In genomic region chr1:94140518-94140917, GRCm38 (mm10) we compare ENCODE assay signal across 20 mouse cellular contexts.
DNase-seq lines count a peak whose midpoint lies in the region; ATAC-seq and TF ChIP-seq lines count a peak whose summit lies in the region.
"Had no signal": no experiment of that assay in that cellular context is flagged by ENCODE, and none has a peak within 500 bp of the region (broad histone marks: within the 10 kb centered on the region; RNA-seq: fewer than 3 reads in every experiment).

No protein-coding gene starts in this region.

- H3K36me3 ChIP-seq in embryonic facial prominence, embryonic 14.5 days (ENCODE audit: control insufficient read depth, insufficient read depth, low read length): no peaks in the 10 kb centered on the region
- no peaks in the 10 kb centered on the region for H3K36me3 ChIP-seq in embryonic facial prominence, embryonic 10.5 days (replicated peaks)
- H3K36me3 ChIP-seq in forebrain, embryonic 14.5 days (ENCODE audit: control insufficient read depth, insufficient read depth, low read length): no peaks in the 10 kb centered on the region
- H3K36me3 ChIP-seq in forebrain, postnatal 0 days (ENCODE audit: insufficient read depth): no peaks in the 10 kb centered on the region
- no peaks in the 10 kb centered on the region for H3K36me3 ChIP-seq in forebrain, embryonic 16.5 days (ENCODE audit: control insufficient read depth, insufficient read depth)
- H3K36me3 ChIP-seq in forebrain, embryonic 12.5 days (replicated peaks): no peaks in the 10 kb centered on the region
- H3K36me3 ChIP-seq: embryonic facial prominence, embryonic 13.5 days; G1E had no signal

- no peaks in the 10 kb centered on the region for H3K4me1 ChIP-seq in embryonic facial prominence, embryonic 14.5 days (ENCODE audit: control insufficient read depth, insufficient read depth, low read length)
- no peaks in the 10 kb centered on the region for H3K4me1 ChIP-seq in embryonic facial prominence, embryonic 10.5 days
- no peaks in the 10 kb centered on the region for H3K4me1 ChIP-seq in forebrain, embryonic 14.5 days (ENCODE audit: control insufficient read depth, insufficient read depth, low read length)
- H3K4me1 ChIP-seq in forebrain, postnatal 0 days (ENCODE audit: insufficient read depth): no peaks in the 10 kb centered on the region
- peaks cover 3% of the 10 kb centered on the region; the same call in 1 of the 2 replicates for H3K4me1 ChIP-seq in forebrain, embryonic 16.5 days (replicated peaks; ENCODE audit: control insufficient read depth, insufficient read depth, low read length)
- H3K4me1 ChIP-seq in forebrain, embryonic 12.5 days: no peaks in the 10 kb centered on the region
- H3K4me1 ChIP-seq: embryonic facial prominence, embryonic 13.5 days had no signal

- ATAC-seq in embryonic facial prominence, embryonic 14.5 days (ENCODE audit: low read depth): peak; percentile 60; the same call in 1 of the 2 replicates
- ATAC-seq in forebrain, embryonic 14.5 days: no peak; the same call in 1 of the 2 replicates
- ATAC-seq in forebrain, postnatal 0 days: no peak
- ATAC-seq in forebrain, embryonic 16.5 days: peak; percentile 60
- no peak for ATAC-seq in forebrain, embryonic 12.5 days (ENCODE audit: low FRiP score)
- ATAC-seq: activated CD4-positive, CD25-positive, alpha-beta regulatory T cell, adult 4 months; CD4-positive, CD25-positive, alpha-beta regulatory T cell, adult 4 months; Patski had no signal

- no peak overlapping the region for H3K4me3 ChIP-seq in embryonic facial prominence, embryonic 14.5 days (ENCODE audit: low read depth, low read length)
- no peak overlapping the region for H3K4me3 ChIP-seq in embryonic facial prominence, embryonic 10.5 days
- no peak overlapping the region for H3K4me3 ChIP-seq in forebrain, embryonic 14.5 days (ENCODE audit: low read depth, low read length)
- H3K4me3 ChIP-seq in forebrain, postnatal 0 days (ENCODE audit: low read depth, low read length): no peak overlapping the region
- H3K4me3 ChIP-seq in forebrain, embryonic 16.5 days (replicated peaks; ENCODE audit: low read length): no peak overlapping the region
- no peak overlapping the region for H3K4me3 ChIP-seq in forebrain, embryonic 12.5 days (replicated peaks)
- H3K4me3 ChIP-seq: embryonic facial prominence, embryonic 13.5 days had no signal

- no peak overlapping the region for H3K4me2 ChIP-seq in embryonic facial prominence, embryonic 14.5 days (ENCODE audit: low read depth, low read length)
- H3K4me2 ChIP-seq in forebrain, embryonic 14.5 days (ENCODE audit: low read length): no peak overlapping the region
- no peak overlapping the region for H3K4me2 ChIP-seq in forebrain, postnatal 0 days (ENCODE audit: low read depth)
- no peak overlapping the region for H3K4me2 ChIP-seq in forebrain, embryonic 16.5 days (ENCODE audit: low read length)
- no peak overlapping the region for H3K4me2 ChIP-seq in forebrain, embryonic 12.5 days
- H3K4me2 ChIP-seq: embryonic facial prominence, embryonic 13.5 days had no signal

- no peaks in the 10 kb centered on the region for H3K9me3 ChIP-seq in embryonic facial prominence, embryonic 14.5 days (ENCODE audit: control insufficient read depth, low read length)
- no peaks in the 10 kb centered on the region for H3K9me3 ChIP-seq in embryonic facial prominence, embryonic 10.5 days
- no peaks in the 10 kb centered on the region for H3K9me3 ChIP-seq in forebrain, embryonic 14.5 days (replicated peaks; ENCODE audit: control insufficient read depth, low read length)
- H3K9me3 ChIP-seq in forebrain, postnatal 0 days (ENCODE audit: low read length): no peaks in the 10 kb centered on the region
- no peaks in the 10 kb centered on the region for H3K9me3 ChIP-seq in forebrain, embryonic 16.5 days (ENCODE audit: control insufficient read depth, low read length)
- H3K9me3 ChIP-seq in forebrain, embryonic 12.5 days: no peaks in the 10 kb centered on the region
- H3K9me3 ChIP-seq: embryonic facial prominence, embryonic 13.5 days; G1E had no signal

- TF ChIP-seq CTCF in forebrain, postnatal 0 days (IDR thresholded peaks at IDR 0.05; ENCODE audit: low read depth): no peak

- no peaks in the 10 kb centered on the region for H3K27me3 ChIP-seq in embryonic facial prominence, embryonic 14.5 days (replicated peaks; ENCODE audit: control insufficient read depth, insufficient read depth, low read length)
- no peaks in the 10 kb centered on the region for H3K27me3 ChIP-seq in embryonic facial prominence, embryonic 10.5 days (replicated peaks; ENCODE audit: low read depth, poor library complexity, severe bottlenecking)
- H3K27me3 ChIP-seq in forebrain, embryonic 14.5 days (replicated peaks; ENCODE audit: control insufficient read depth, insufficient read depth, low read length): no peaks in the 10 kb centered on the region
- no peaks in the 10 kb centered on the region for H3K27me3 ChIP-seq in forebrain, postnatal 0 days (ENCODE audit: insufficient read depth, low read length)
- H3K27me3 ChIP-seq in forebrain, embryonic 16.5 days (replicated peaks; ENCODE audit: control insufficient read depth, insufficient read depth, low read length): no peaks in the 10 kb centered on the region
- H3K27me3 ChIP-seq in forebrain, embryonic 12.5 days: no peaks in the 10 kb centered on the region
- H3K27me3 ChIP-seq: CH12.LX; embryonic facial prominence, embryonic 13.5 days; Patski had no signal

- WGBS in embryonic facial prominence, embryonic 14.5 days: 63% methylated on average over 3 of the region's 3 CpGs
- 66% methylated on average over 3 of the region's 3 CpGs for WGBS in embryonic facial prominence, embryonic 10.5 days
- 66% methylated on average over 3 of the region's 3 CpGs for WGBS in forebrain, embryonic 14.5 days
- 50% methylated on average over 3 of the region's 3 CpGs for WGBS in forebrain, postnatal 0 days
- WGBS in forebrain, embryonic 16.5 days: 55% methylated on average over 3 of the region's 3 CpGs
- 70% methylated on average over 3 of the region's 3 CpGs for WGBS in forebrain, embryonic 12.5 days

- no peak for DNase-seq in embryonic facial prominence, embryonic 14.5 days (ENCODE audit: low spot score)
- no peak for DNase-seq in embryonic facial prominence, embryonic 10.5 days (ENCODE audit: low spot score)
- DNase-seq in forebrain, embryonic 14.5 days (ENCODE audit: low spot score): peak; percentile 16
- no peak for DNase-seq in forebrain, postnatal 0 days
- DNase-seq: adrenal gland, postnatal 10 days; adrenal gland, postnatal 25 days; B cell, adult 2 months; cerebellum, adult 11-12 months; cerebellum, adult 2 months; cerebellum, adult 9-10 months; cerebellum, postnatal 10 days; cerebellum, postnatal 25 days had no signal

- H3K9ac ChIP-seq in embryonic facial prominence, embryonic 14.5 days (ENCODE audit: low read depth, low read length): no peak overlapping the region
- no peak overlapping the region for H3K9ac ChIP-seq in forebrain, embryonic 14.5 days (ENCODE audit: low read length)
- H3K9ac ChIP-seq in forebrain, postnatal 0 days: no peak overlapping the region
- H3K9ac ChIP-seq in forebrain, embryonic 16.5 days (replicated peaks; ENCODE audit: low read depth, low read length): no peak overlapping the region
- no peak overlapping the region for H3K9ac ChIP-seq in forebrain, embryonic 12.5 days
- H3K9ac ChIP-seq: embryonic facial prominence, embryonic 13.5 days had no signal

- H3K27ac ChIP-seq in embryonic facial prominence, embryonic 14.5 days (replicated peaks; ENCODE audit: low read depth, low read length): no peak overlapping the region
- no peak overlapping the region for H3K27ac ChIP-seq in embryonic facial prominence, embryonic 10.5 days (replicated peaks)
- no peak overlapping the region for H3K27ac ChIP-seq in forebrain, embryonic 14.5 days (ENCODE audit: low read depth, low read length)
- H3K27ac ChIP-seq in forebrain, postnatal 0 days (ENCODE audit: low read depth, low read length): no peak overlapping the region
- no peak overlapping the region for H3K27ac ChIP-seq in forebrain, embryonic 16.5 days (ENCODE audit: low read length)
- H3K27ac ChIP-seq in forebrain, embryonic 12.5 days: no peak overlapping the region
- H3K27ac ChIP-seq: embryonic facial prominence, embryonic 13.5 days had no signal

Comparison
In these comparisons a context has a peak if more than half of its experiments do, and no peak if none do; other contexts are left out.
1. ATAC-seq: peak in embryonic facial prominence, embryonic 14.5 days (single experiment) and forebrain, embryonic 16.5 days (single experiment); none in forebrain, embryonic 14.5 days (single experiment), forebrain, postnatal 0 days (single experiment) and forebrain, embryonic 12.5 days (single experiment).